Mouse (Mus musculus) C2C12 (cell line): ENCODE results near the gene R3hdm4. TPM values are rescaled to one million over a fixed set of nuclear protein-coding genes. Genes with fewer than 3 reads are reported as not detected.

ENCODE experiments used
- H3K27me3 ChIP-seq: one replicate; pipeline ENCODE4 v1.6.1; 2011; ENCODE audit not compliant: control insufficient read depth, insufficient read depth, insufficient read length
- H3K36me3 ChIP-seq: one replicate; pipeline ENCODE4 v1.6.1; 2011; ENCODE audit not compliant: control insufficient read depth, insufficient read depth
- H3K4me3 ChIP-seq: one replicate; pipeline ENCODE4 v1.5.1; 2011; ENCODE audit warnings: mild to moderate bottlenecking, control low read depth; ENCODE audit not compliant: poor library complexity, insufficient read depth, severe bottlenecking
- H3K79me2 ChIP-seq: one replicate; pipeline ENCODE4 v1.6.1; 2011; ENCODE audit not compliant: control insufficient read depth, insufficient read depth
- H3K79me3 ChIP-seq: one replicate; pipeline ENCODE4 v1.6.1; 2011; ENCODE audit warnings: low read depth, control low read depth
- H3ac ChIP-seq: one replicate; pipeline ENCODE3; 2011; ENCODE audit warnings: low read depth; ENCODE audit not compliant: control insufficient read depth, insufficient read length
- CEBPB ChIP-seq: IDR thresholded peaks from one replicate; pipeline ENCODE4 v1.6.1; 2011; ENCODE audit warnings: low read depth, mild to moderate bottlenecking, control low read depth, moderate library complexity
- CTCF ChIP-seq: IDR thresholded peaks from one replicate; pipeline ENCODE4 v1.5.1; 2011; ENCODE audit not compliant: control insufficient read depth, insufficient read depth, insufficient read length
- FOSL1 ChIP-seq: IDR thresholded peaks from one replicate; pipeline ENCODE4 v1.8.0; 2011; ENCODE audit warnings: mild to moderate bottlenecking, low read length; ENCODE audit not compliant: poor library complexity, insufficient read depth, severe bottlenecking
- MAX ChIP-seq: IDR thresholded peaks from one replicate; pipeline ENCODE4 v1.6.1; 2011; ENCODE audit warnings: mild to moderate bottlenecking, control low read depth
- MYOD1 ChIP-seq: IDR thresholded peaks from one replicate; pipeline ENCODE4 v1.6.1; 2011; ENCODE audit warnings: low read depth; ENCODE audit not compliant: control insufficient read depth, insufficient read length
- MYOG ChIP-seq: IDR thresholded peaks from one replicate; pipeline ENCODE4 v1.6.1; 2011; ENCODE audit not compliant: control insufficient read depth, insufficient read length; ENCODE audit errors: extremely low read depth
- USF1 ChIP-seq: IDR thresholded peaks from one replicate; pipeline ENCODE4 v1.6.1; 2011; ENCODE audit warnings: low read depth, mild to moderate bottlenecking, control low read depth, moderate library complexity
- polyA plus RNA-seq: library from polyadenylated mRNA; unstranded; fragments of >200 nt; fragmentation: generic; extraction: Trizol; gene quantifications from one replicate; pipeline ENCODE4 v1.2.1, GENCODE M21; 2012; ENCODE audit warnings: missing spikeins

The R3hdm4 gene
- polyA plus RNA-seq, 1 experiment = 46.7 TPM

DNA sequence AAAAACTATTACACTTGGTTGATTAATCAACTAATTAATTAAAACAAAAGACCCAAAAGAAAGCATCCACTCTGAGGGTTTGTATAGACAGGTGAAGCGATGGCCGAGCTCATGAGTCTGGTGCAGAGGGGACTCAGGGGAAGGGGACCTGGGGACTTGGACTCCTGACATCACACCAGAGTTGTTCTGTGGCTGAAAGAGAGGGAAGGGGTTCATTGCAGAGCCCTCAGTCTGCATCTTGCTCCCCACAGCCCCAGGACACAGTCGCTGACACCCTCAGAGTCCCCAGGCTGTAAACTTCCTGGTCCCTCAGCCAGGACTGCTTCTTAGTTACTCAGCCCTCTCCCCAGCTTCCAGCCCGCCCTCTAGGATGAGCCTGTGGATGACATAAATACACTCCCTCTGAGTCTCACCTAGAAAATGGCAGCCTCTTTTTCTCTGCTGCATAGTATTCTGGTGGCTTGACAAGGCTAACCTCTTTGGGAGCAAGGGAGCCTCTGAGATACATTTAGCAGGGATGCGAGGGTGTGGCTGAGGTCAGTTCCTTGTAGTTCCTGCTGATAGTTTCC, 3.4 kb downstream of the R3hdm4 start:
- Histone ChIP-seq H3K27me3 (peaks cover 34% of the 10 kb centered on the region), H3K79me3 (peaks cover 2% of the 10 kb centered on the region), H3K79me2 (peaks cover 24% of the 10 kb centered on the region), H3K36me3 (no peaks in the 10 kb centered on the region), H3ac (no peak overlapping the region), H3K4me3 (no peak overlapping the region)
- TF ChIP-seq CEBPB (no peak), FOSL1 (no peak), USF1 (no peak), MAX (no peak), MYOG (no peak), CTCF (no peak), MYOD1 (no peak)

DNA sequence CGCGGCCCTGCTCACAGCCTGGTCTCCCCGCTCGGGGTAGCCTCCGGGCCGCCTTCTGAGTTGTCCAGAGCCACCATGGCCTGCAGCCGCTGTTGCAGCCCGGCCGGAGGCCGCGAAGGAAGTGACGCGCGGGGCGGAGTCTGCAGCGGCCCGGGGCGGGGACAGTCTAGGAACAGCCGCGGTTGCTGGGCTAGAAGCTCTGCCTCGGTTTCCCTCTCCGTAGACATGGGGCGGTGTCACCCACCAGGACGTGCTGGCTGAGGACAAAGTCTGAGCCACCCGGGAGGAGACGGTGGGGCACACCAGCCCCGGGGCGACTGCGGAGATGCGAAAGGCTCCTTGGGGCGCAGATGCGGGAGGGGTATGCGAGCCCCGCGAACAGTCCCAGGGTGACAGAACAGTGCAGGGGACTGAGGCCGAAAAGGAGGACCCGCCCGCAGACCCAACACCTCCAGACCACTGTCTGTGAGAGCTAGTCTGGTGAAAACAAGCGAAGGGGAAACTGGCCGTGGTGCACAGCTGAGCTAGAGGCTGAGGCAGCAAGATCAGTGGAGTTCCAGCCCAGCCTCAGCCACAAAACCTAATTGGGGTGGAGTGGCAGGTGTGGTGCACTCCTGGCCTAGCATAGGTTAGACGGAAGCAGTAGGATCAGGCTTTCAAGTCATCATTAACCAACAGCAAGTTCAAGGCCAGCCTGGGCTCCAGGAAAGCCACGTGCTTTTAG, 4.0 kb downstream of the R3hdm4 start, which contains the start of gene Kiss1r:
TSS of gene Kiss1r (plus strand) at position 164 of the 724 bp plus-strand sequence.
- TF ChIP-seq MYOG (no peak), CEBPB (no peak), MAX (no peak), USF1 (no peak), FOSL1 (no peak), CTCF (no peak), MYOD1 (no peak)
- H3K36me3 ChIP-seq = no peaks in the 10 kb centered on the region
- H3K27me3 ChIP-seq = peaks cover 34% of the 10 kb centered on the region
- peak within 1 kb of the TSS; percentile 64 for H3K4me3 ChIP-seq
- peaks cover 24% of the 10 kb centered on the region for H3K79me2 ChIP-seq
- H3ac ChIP-seq = peak within 1 kb of the TSS; percentile 92
- H3K79me3 ChIP-seq = peaks cover 2% of the 10 kb centered on the region

- peak overlapping the region; percentile 64 for H3K4me3 ChIP-seq
- TF ChIP-seq MYOD1 = no peak
- no peak for TF ChIP-seq MAX
- TF ChIP-seq FOSL1 = no peak
- no peak for TF ChIP-seq MYOG
- no peak for TF ChIP-seq CTCF
- TF ChIP-seq USF1 = no peak
- TF ChIP-seq CEBPB = no peak
- H3K79me2 ChIP-seq = peaks cover 24% of the 10 kb centered on the region
- H3K36me3 ChIP-seq = peaks cover 7% of the 10 kb centered on the region
- H3ac ChIP-seq = peak overlapping the region; percentile 92
- peaks cover 26% of the 10 kb centered on the region for H3K27me3 ChIP-seq
- H3K79me3 ChIP-seq = peaks cover 2% of the 10 kb centered on the region
Observed at GRCm38 (mm10) chr10:79916081-79916480, 4.9 kb downstream of the R3hdm4 start.

GRCm38 (mm10) chr10:79914948-79915596, 5.9 kb downstream of the R3hdm4 start:
- H3K79me2 ChIP-seq = peaks cover 24% of the 10 kb centered on the region
- peaks cover 10% of the 10 kb centered on the region for H3K36me3 ChIP-seq
- peaks cover 2% of the 10 kb centered on the region for H3K79me3 ChIP-seq
- H3ac ChIP-seq = no peak overlapping the region
- H3K4me3 ChIP-seq = no peak overlapping the region
- H3K27me3 ChIP-seq = peaks cover 16% of the 10 kb centered on the region
- TF ChIP-seq FOSL1 (no peak), MYOG (no peak), CTCF (no peak), USF1 (no peak), MAX (no peak), MYOD1 (no peak), CEBPB (no peak)

GRCm38 (mm10) chr10:79914131-79914947, 6.7 kb downstream of the R3hdm4 start:
- Histone ChIP-seq H3ac (no peak overlapping the region), H3K4me3 (no peak overlapping the region), H3K36me3 (peaks cover 10% of the 10 kb centered on the region), H3K79me3 (peaks cover 2% of the 10 kb centered on the region), H3K27me3 (peaks cover 12% of the 10 kb centered on the region), H3K79me2 (peaks cover 24% of the 10 kb centered on the region)
- TF ChIP-seq USF1 (no peak), FOSL1 (no peak), MYOG (no peak), CEBPB (no peak), MAX (no peak), MYOD1 (no peak), CTCF (no peak)
